Mouse (Mus musculus): ENCODE results near the gene Ubb.

Gene Ubb

GRCm38 (mm10) chr11:62587034-62587433 is 36.1 kb downstream of the Ubb start:
- no peak for DNase-seq

DNA sequence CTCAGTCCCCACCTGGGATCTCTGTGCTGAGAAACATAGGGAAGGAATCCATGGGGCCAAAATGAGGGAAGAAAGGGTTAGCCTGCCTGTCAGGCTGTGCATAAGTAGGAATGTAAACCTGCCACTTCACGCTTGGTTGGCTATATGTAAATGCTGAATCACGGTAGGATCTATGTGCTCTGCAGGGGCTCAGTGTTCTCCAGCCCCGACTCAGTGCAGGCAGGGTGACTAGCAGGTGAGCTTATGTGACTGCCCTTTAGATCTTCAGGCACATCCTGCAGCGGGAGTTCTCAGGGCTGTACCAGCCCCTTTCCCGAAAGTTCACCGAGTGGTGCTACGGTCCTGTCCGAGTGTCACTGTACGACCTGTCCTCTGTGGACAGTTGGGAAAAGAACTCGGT is 38.4 kb downstream of the Ubb start:
- no peak for DNase-seq

DNA sequence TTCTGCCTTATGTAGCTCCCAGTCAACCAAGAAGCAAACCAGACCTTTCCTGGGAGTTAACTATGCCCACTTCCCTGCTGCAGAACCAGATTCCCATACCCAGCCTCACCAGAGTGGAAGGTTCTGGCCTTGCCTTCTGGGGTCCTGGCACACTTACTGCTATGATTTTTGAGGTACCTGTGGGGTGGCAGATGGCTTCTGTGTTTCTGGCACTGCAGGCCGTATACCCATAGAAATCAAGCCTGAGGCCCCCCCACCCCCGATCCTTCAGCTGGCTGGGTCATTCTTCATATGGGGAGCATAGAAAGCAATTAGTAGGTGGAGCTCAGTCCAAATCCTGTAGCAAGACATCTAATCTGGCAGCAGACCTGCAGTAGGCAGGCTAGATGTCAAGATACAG is 40.1 kb downstream of the Ubb start:
- DNase-seq = no peak

GRCm38 (mm10) chr11:62591904-62592575 is 41.1 kb downstream of the Ubb start:
- DNase-seq = no peak

GRCm38 (mm10) chr11:62598571-62598970 is 47.6 kb downstream of the Ubb start:
- no peak for DNase-seq

DNA sequence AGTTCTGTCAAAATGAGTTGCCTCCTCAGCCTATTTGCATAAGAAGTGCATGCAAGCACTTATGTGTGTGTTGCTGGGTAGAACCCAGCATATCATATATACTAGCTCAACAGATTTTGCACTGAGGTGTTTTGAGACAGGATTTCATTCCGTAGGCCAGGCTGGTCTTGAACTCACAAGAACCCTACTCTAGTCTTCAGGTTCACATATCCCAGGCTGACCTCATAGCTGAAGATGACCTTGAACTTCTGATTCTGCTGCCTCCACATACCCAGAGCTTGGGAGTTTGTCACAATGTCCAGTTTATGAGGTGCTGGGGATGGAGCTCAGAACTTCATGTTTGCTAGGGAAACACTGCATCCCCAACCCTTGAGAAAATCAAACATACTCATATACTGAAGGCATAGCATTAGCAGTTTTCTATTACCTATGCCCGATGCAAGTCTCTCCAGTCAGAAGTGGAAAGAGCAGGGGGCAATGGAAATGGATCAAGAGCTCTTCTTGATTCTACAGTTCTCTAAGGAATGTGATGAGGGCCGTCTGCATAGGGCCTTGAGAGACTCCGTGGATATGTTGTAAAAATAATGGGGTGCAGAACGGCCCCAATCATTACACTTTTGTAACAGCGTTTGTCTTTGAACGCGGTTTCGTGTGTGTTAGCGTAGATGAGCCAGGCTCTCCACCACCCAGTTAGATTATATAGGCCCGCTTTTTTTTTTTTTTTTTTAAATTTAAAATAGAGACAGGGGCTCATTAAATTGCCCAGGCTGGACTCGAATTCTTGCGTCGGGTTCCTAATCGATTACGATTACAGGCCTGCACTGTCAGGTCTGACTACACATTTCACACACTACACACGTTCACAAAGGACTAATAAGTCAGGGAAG is 51.0 kb downstream of the Ubb start:
- no peak for DNase-seq

All from thymus, postnatal 14 days (tissue).